Mouse (Mus musculus) liver, postnatal 0 days (tissue): ENCODE results near the gene Zswim4. TPM values are rescaled to one million over a fixed set of nuclear protein-coding genes. Genes with fewer than 3 reads are reported as not detected.

ENCODE experiments used
- ATAC-seq: fragments of 200-750 bp; cut with Nextera tagmentation; 2 replicates; pipeline ENCODE4 v1.8.0; 2017; ENCODE audit warnings: mild to moderate bottlenecking, moderate library complexity
- DNase-seq: peaks from one replicate; pipeline ENCODE4 v3.0.0-alpha.2; 2016
- H3K27ac ChIP-seq: fragments of 300-500 bp; sonication (generic); 2 replicates; pipeline ENCODE4 v1.5.1; 2014; ENCODE audit warnings: antibody characterized with exemption, moderate library complexity, mild to moderate bottlenecking, low read depth
- H3K27me3 ChIP-seq: fragments of 300-500 bp; sonication (generic); 2 replicates; pipeline ENCODE4 v1.6.1; 2014; ENCODE audit warnings: low read length, control low read depth, mixed read lengths; ENCODE audit not compliant: insufficient read depth
- H3K36me3 ChIP-seq: fragments of 300-500 bp; sonication (generic); replicated peaks from 2 replicates; pipeline ENCODE4 v1.6.1; 2014; ENCODE audit warnings: mild to moderate bottlenecking, control low read depth, low read length, moderate library complexity, mixed read lengths; ENCODE audit not compliant: insufficient read depth
- H3K4me1 ChIP-seq: fragments of 300-500 bp; sonication (generic); 2 replicates; pipeline ENCODE4 v1.6.1; 2014; ENCODE audit warnings: antibody characterized with exemption, mild to moderate bottlenecking, control low read depth; ENCODE audit not compliant: insufficient read depth
- H3K4me2 ChIP-seq: fragments of 300-500 bp; sonication (generic); 2 replicates; pipeline ENCODE4 v1.6.1; 2014; ENCODE audit warnings: low read depth, mild to moderate bottlenecking, low read length, moderate library complexity, mixed read lengths
- H3K4me3 ChIP-seq: fragments of 300-500 bp; sonication (generic); 2 replicates; pipeline ENCODE4 v1.5.1; 2014; ENCODE audit warnings: low read depth, low read length
- H3K9ac ChIP-seq: fragments of 300-500 bp; sonication (generic); replicated peaks from 2 replicates; pipeline ENCODE4 v1.6.1; 2014; ENCODE audit warnings: mild to moderate bottlenecking, moderate library complexity
- H3K9me3 ChIP-seq: fragments of 300-500 bp; sonication (generic); 2 replicates; pipeline ENCODE4 v1.6.1; 2016; ENCODE audit warnings: mild to moderate bottlenecking, control low read depth, low read length, mixed read lengths
- CTCF ChIP-seq: sonication (generic); IDR thresholded peaks from 2 replicates; pipeline ENCODE4 v1.5.1; 2016; ENCODE audit warnings: antibody characterized with exemption, low read depth
- EP300 ChIP-seq: IDR thresholded peaks from 2 replicates; pipeline ENCODE4 v1.6.1; 2016; ENCODE audit warnings: antibody characterized with exemption, low read depth, mild to moderate bottlenecking
- WGBS: fragments of 180-500 bp; shearing (Covaris S2); extraction: QIAGEN DNeasy Blood & Tissue Kit; methylation state at CpG from one replicate; pipeline ENCODE4 v1.1.7; 2014; ENCODE audit not compliant: insufficient replicate concordance; 5-methylcytosine and 5-hydroxymethylcytosine counted together
- polyA plus RNA-seq: library from polyadenylated mRNA; unstranded; fragments of >200 nt; fragmentation: Nextera tagmentation; extraction: Ambion mirVana; gene quantifications from 2 replicates; pipeline ENCODE4 v1.2.1, GENCODE M21; 2015

Gene Zswim4
- polyA plus RNA-seq, 1 experiment from 2014 or later = 1.4 TPM

- peak within 1 kb of the TSS; percentile 92 for H3K27ac ChIP-seq
- ATAC-seq (peak; percentile 97), DNase-seq (peak; percentile 94)
- H3K9me3 ChIP-seq = no peaks in the 10 kb centered on the region
- peaks cover 49% of the 10 kb centered on the region for H3K36me3 ChIP-seq
- peak within 1 kb of the TSS; percentile 98 for H3K4me3 ChIP-seq
- 3% methylated on average over 52 of the region's 52 CpGs for WGBS
- peak within 1 kb of the TSS; percentile 97 for H3K9ac ChIP-seq
- peaks cover 9% of the 10 kb centered on the region for H3K4me1 ChIP-seq
- peak within 1 kb of the TSS; percentile 87 for H3K4me2 ChIP-seq
- TF ChIP-seq EP300 = no peak
- no peak for TF ChIP-seq CTCF
- no peaks in the 10 kb centered on the region for H3K27me3 ChIP-seq
These were observed 12.7 kb upstream of the Zswim4 start, which contains the start of gene D8Ertd738e for GRCm38 (mm10) chr8:84249257-84250170. Gene D8Ertd738e (minus strand): TSS chr8:84249719.

DNA sequence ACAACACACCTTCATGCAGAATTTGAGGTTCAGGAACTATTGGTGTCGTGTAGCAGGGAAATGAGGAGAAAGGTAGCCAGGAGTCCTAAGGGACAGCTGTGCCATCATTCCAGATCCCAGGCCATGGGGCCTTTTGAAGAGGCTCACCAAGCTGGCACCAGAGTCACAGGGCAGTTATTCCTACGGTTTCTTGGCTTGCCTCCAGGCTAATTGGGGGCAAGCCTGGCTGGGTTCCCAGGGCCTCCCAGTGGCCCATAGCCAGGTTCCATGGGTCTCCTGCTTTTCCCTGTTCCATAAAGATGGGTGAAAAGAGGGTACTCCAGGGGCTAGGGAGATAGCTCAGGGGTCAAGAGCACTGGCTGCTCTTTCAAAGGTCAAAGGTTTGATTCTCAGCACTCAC, 5.0 kb upstream of the Zswim4 start:
- Histone ChIP-seq H3K4me1 (0 out of 2 replicates have a peak, but pooled peaks cover 6% of the 10 kb centered on the region), H3K9me3 (no peaks in the 10 kb centered on the region), H3K27me3 (no peaks in the 10 kb centered on the region), H3K4me3 (no peak overlapping the region), H3K9ac (no peak overlapping the region), H3K4me2 (no peak overlapping the region), H3K36me3 (peaks cover 23% of the 10 kb centered on the region), H3K27ac (no peak overlapping the region)
- no peak for ATAC-seq
- TF ChIP-seq CTCF (no peak), EP300 (no peak)
- DNase-seq = no peak
- 53% methylated on average over 2 of the region's 2 CpGs for WGBS

GRCm38 (mm10) chr8:84241167-84241566, 4.3 kb upstream of the Zswim4 start:
- H3K4me3 ChIP-seq = no peak overlapping the region
- no peak overlapping the region for H3K4me2 ChIP-seq
- no peak overlapping the region for H3K27ac ChIP-seq
- TF ChIP-seq CTCF = no peak
- TF ChIP-seq EP300 = no peak
- peaks cover 9% of the 10 kb centered on the region for H3K4me1 ChIP-seq
- ATAC-seq = no peak
- no peak overlapping the region for H3K9ac ChIP-seq
- DNase-seq = no peak
- H3K9me3 ChIP-seq = no peaks in the 10 kb centered on the region
- no peaks in the 10 kb centered on the region for H3K27me3 ChIP-seq
- H3K36me3 ChIP-seq = peaks cover 17% of the 10 kb centered on the region
- WGBS = 47% methylated on average over 6 of the region's 6 CpGs

GRCm38 (mm10) chr8:84237542-84238229, 831 bp upstream of the Zswim4 start:
- H3K4me1 ChIP-seq = peaks cover 18% of the 10 kb centered on the region
- H3K27me3 ChIP-seq = no peaks in the 10 kb centered on the region
- no peaks in the 10 kb centered on the region for H3K9me3 ChIP-seq
- 15% methylated on average over 19 of the region's 19 CpGs for WGBS
- H3K4me3 ChIP-seq = peak overlapping the region; percentile 78
- H3K27ac ChIP-seq = peak overlapping the region; percentile 76
- H3K9ac ChIP-seq = peak overlapping the region; percentile 56
- TF ChIP-seq CTCF (no peak), EP300 (no peak)
- 0 out of 2 replicates have a peak, but pooled peaks cover 4% of the 10 kb centered on the region for H3K36me3 ChIP-seq
- DNase-seq = no peak
- peak overlapping the region; percentile 94 for H3K4me2 ChIP-seq
- ATAC-seq = 0 out of 2 replicates have a peak, but pooled peaks have one; percentile 12

GRCm38 (mm10) chr8:84236410-84236997, 351 bp downstream of the Zswim4 start:
- ATAC-seq (peak; percentile 23), DNase-seq (no peak)
- Histone ChIP-seq H3K4me3 (peak overlapping the region; percentile 78), H3K27me3 (no peaks in the 10 kb centered on the region), H3K36me3 (0 out of 2 replicates have a peak, but pooled peaks cover 4% of the 10 kb centered on the region), H3K9me3 (no peaks in the 10 kb centered on the region), H3K4me1 (peaks cover 18% of the 10 kb centered on the region), H3K27ac (peak overlapping the region; percentile 71), H3K9ac (peak overlapping the region; percentile 94), H3K4me2 (peak overlapping the region; percentile 94)
- under 1% methylated on average over 19 of the region's 30 CpGs for WGBS
- TF ChIP-seq CTCF (no peak), EP300 (no peak)
